Mouse (Mus musculus) midbrain, embryonic 10.5 days (tissue): Measurements from ENCODE around the gene Pagr1b. TPM values are rescaled to one million over a fixed set of nuclear protein-coding genes. Genes with fewer than 3 reads are reported as not detected.
A peak's percentile ranks its signal among the peaks of the same experiment; 100 is the strongest.

Experiments
- DNase-seq: peaks from one replicate; pipeline ENCODE4 v3.0.0-alpha.2; 2017; ENCODE audit warnings: low spot score
- H3K27ac ChIP-seq: fragments of 300-500 bp; sonication (generic); replicated peaks from 2 replicates; pipeline ENCODE4 v1.5.1; 2016; ENCODE audit warnings: mild to moderate bottlenecking
- H3K27me3 ChIP-seq: fragments of 300-500 bp; sonication (generic); 2 replicates; pipeline ENCODE4 v1.6.1; 2016; ENCODE audit warnings: low read depth, mild to moderate bottlenecking; ENCODE audit not compliant: poor library complexity, severe bottlenecking
- H3K36me3 ChIP-seq: fragments of 300-500 bp; sonication (generic); 2 replicates; pipeline ENCODE4 v1.6.1; 2016; ENCODE audit warnings: mild to moderate bottlenecking, moderate library complexity
- H3K4me1 ChIP-seq: fragments of 300-500 bp; sonication (generic); 2 replicates; pipeline ENCODE4 v1.6.1; 2016
- H3K4me3 ChIP-seq: fragments of 300-500 bp; sonication (generic); 2 replicates; pipeline ENCODE4 v1.5.1; 2016; ENCODE audit warnings: mild to moderate bottlenecking, moderate library complexity
- H3K9me3 ChIP-seq: fragments of 300-500 bp; sonication (generic); replicated peaks from 2 replicates; pipeline ENCODE4 v1.6.1; 2016; ENCODE audit warnings: mild to moderate bottlenecking
- WGBS: fragments of 180-500 bp; shearing (Covaris S2); methylation state at CpG from one replicate; pipeline ENCODE4 v1.1.7; 2016; 5-methylcytosine and 5-hydroxymethylcytosine counted together
- polyA plus RNA-seq: library from polyadenylated mRNA; unstranded; fragments of >200 nt; fragmentation: Nextera tagmentation; extraction: Ambion mirVana; gene quantifications from 2 replicates; pipeline ENCODE4 v1.2.1, GENCODE M21; 2016

Gene Pagr1b
- polyA plus RNA-seq, 1 experiment from 2014 or later, result 0.19 TPM

DNA sequence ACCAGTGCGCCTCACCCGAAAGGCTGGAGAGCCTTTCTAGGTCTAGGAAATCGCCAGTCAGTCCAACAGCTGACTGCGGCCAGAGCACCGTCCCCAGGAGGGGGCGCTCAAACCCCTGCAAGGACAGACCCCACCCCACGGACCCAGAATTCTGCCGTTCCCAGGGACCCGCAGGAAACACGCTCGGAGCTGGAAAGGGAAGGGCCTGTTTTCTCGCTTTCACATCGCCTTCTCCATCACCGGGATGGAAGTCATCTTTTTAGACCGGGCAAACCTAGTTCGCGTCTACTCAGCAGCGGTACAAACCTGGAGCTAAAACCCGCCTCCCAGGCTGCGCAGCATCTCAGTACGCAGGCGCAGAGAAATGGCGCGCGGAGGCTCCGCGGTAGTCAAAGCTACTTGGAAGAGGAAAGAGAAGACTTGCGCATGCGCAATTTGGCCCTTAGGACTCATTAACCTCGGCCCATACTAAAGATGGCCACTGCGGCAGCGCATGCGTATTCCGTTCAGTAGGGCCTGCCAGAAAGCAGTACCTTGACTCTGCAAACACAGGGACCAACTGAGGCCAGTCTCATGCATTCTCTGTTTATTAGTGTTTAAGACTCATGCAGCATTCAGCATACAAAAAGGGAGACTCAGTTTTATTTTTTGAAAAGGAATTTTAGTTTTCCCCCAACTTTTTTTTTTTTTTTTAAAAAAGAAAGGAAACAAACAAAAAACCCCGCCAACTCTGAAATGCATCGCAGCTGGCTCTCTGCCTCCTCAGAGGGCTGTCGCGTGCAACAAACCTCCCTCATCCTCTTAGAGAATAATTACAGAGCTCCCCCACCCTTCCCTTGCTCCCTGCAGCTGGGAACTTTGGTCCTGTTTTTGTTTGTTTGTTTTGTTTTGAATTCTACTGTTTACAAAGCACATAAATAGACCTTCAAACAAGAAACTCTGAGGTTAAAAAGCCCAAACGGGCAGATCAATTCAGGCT, 976 bp upstream of the Pagr1b start, which contains the start of gene Pagr1a:
Gene Pagr1a, minus strand, starts transcription at position 382 of the 979 bp plus-strand sequence.
- H3K9me3 ChIP-seq, result no peaks in the 10 kb centered on the region
- H3K27me3 ChIP-seq, result no peaks in the 10 kb centered on the region
- WGBS, result 6% methylated on average over 39 of the region's 39 CpGs
- DNase-seq, result peak; percentile 99
- H3K27ac ChIP-seq, result peak within 1 kb of the TSS; percentile 96
- H3K4me3 ChIP-seq, result peak within 1 kb of the TSS; percentile 91
- H3K4me1 ChIP-seq, result peaks cover 84% of the 10 kb centered on the region
- peaks cover 45% of the 10 kb centered on the region for H3K36me3 ChIP-seq

DNA sequence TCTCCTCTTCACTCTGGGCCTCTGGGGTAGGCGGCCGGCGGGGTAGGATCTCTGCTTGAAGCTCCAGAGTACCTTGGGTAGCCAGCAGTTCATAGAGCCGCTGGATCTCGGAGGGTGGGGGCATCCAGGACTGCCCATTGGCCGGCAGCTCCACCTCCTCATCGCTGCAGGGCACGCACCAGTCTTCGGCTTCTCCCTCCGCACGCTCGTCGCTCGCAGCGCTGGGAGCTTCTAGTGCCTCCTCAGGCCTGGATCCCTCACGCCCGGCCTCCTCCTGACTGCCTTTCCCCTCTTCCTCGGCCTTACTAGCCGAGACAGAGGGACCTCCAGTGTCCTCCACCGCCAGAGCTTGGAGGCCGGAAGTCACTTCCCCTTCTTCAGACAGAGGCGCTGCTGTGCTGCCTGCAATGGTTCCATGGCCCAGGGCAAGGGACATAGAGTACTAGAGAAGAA, 228 bp upstream of the Pagr1b start:
- peak overlapping the region; percentile 96 for H3K27ac ChIP-seq
- DNase-seq, result no peak
- under 1% methylated on average over 22 of the region's 22 CpGs for WGBS
- H3K9me3 ChIP-seq, result no peaks in the 10 kb centered on the region
- H3K4me3 ChIP-seq, result peak overlapping the region; percentile 91
- peaks cover 80% of the 10 kb centered on the region for H3K4me1 ChIP-seq
- no peaks in the 10 kb centered on the region for H3K27me3 ChIP-seq
- peaks cover 44% of the 10 kb centered on the region for H3K36me3 ChIP-seq

DNA sequence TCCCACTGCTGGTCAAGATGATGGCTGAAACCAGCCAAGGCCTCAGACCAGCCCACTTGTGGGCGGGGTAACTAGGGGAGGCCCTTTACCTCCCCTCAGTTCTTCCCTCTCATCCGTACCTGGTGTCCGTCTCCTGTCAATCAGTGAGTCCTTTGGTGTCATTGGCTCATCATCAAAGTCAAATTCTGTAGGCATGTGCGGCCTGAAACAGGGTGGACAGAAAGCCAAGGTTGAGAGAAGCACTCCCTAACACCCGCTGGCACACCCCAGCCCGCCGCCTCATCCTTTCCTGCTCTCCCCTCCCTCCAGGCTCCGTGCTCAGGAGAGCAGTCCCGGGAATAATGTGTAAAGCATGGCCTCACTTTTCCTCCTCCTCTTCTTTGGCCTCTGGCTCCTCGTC, 203 bp downstream of the Pagr1b start:
- Histone ChIP-seq H3K9me3 (no peaks in the 10 kb centered on the region), H3K4me1 (peaks cover 77% of the 10 kb centered on the region), H3K27ac (peak overlapping the region; percentile 96), H3K27me3 (no peaks in the 10 kb centered on the region), H3K36me3 (peaks cover 43% of the 10 kb centered on the region), H3K4me3 (peak overlapping the region; percentile 91)
- peak; percentile 51 for DNase-seq
- WGBS, result 3% methylated on average over 10 of the region's 10 CpGs

DNA sequence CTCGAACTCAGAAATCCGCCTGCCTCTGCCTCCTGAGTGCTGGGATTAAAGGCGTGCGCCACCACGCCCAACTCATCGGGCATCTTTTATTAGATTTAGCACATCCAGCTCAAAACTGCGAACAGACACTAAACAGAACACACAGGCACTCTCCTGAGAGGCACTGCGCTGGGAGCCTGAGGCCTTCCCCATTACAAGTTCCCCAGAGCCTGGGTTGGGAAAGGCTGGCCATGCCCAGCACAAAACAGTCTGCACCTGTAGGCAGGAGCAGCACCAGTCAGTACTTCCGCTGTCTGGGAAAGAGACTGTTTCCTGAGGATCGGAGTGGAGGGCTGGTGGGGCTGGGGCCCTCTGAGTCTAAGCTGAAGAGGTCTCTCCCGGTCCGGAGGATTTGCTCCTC, 1.3 kb downstream of the Pagr1b start:
- Histone ChIP-seq H3K27me3 (no peaks in the 10 kb centered on the region), H3K36me3 (peaks cover 47% of the 10 kb centered on the region), H3K4me1 (peaks cover 66% of the 10 kb centered on the region), H3K4me3 (peak overlapping the region; percentile 91), H3K27ac (peak overlapping the region; percentile 38; the same call in 1 of the 2 replicates), H3K9me3 (no peaks in the 10 kb centered on the region)
- DNase-seq, result no peak
- WGBS, result 93% methylated on average over 12 of the region's 12 CpGs

GRCm38 (mm10) chr7:127014320-127014719, 2.0 kb downstream of the Pagr1b start, which contains the start of gene Mvp:
Mvp (minus strand) TSS chr7:127014621.
- peaks cover 60% of the 10 kb centered on the region for H3K4me1 ChIP-seq
- H3K9me3 ChIP-seq, result no peaks in the 10 kb centered on the region
- WGBS, result 79% methylated on average over 11 of the region's 11 CpGs
- no peak for DNase-seq
- peak within 1 kb of the TSS; percentile 38 for H3K27ac ChIP-seq
- H3K27me3 ChIP-seq, result no peaks in the 10 kb centered on the region
- H3K4me3 ChIP-seq, result peak within 1 kb of the TSS; percentile 91
- peaks cover 47% of the 10 kb centered on the region for H3K36me3 ChIP-seq

DNA sequence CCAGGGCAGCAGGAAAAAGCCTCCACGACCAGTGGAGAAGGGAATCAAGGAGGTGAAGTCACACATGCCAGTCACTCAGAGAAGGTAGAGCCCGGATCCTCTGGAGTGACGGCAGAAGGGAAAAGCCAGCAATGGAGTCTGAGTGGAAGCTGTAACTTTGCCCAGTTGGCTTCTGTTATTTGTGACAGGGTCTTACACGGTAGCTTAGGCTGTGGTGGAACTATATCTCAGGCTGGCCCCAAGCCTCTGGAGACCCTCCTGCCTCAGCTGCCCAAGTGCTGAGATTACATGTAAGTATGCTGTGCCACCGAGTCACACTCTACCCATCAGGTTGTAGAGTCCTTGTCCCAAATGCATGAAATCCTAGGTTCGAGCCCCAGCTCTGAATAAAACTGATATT, 2.9 kb downstream of the Pagr1b start:
- 0 out of 2 replicates have a peak overlapping the region, but pooled peaks have one; percentile 3 for H3K4me3 ChIP-seq
- H3K36me3 ChIP-seq, result peaks cover 47% of the 10 kb centered on the region
- no peak for DNase-seq
- WGBS, result 95% methylated on average over 6 of the region's 6 CpGs
- no peaks in the 10 kb centered on the region for H3K27me3 ChIP-seq
- no peak overlapping the region for H3K27ac ChIP-seq
- peaks cover 58% of the 10 kb centered on the region for H3K4me1 ChIP-seq
- H3K9me3 ChIP-seq, result no peaks in the 10 kb centered on the region

DNA sequence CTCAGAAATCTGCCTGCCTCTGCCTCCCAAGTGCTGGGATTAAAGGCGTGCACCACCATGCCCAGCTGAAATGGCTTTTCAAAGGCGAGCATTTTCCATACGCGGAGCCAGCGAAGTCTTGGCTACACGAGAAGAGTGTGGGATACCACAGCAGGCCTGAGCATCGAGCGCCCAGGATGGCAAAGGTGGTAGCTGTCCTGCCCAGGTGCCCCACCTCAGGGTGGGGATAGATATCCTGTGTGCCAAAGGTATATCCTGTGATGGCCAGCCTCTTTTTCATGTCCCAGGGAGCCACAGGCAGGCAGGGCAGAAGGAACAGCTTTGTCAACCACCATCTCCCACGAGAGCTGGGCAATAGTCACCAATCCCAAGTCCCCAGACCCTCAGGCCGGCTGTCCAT, 3.4 kb downstream of the Pagr1b start:
- H3K4me3 ChIP-seq, result 0 out of 2 replicates have a peak overlapping the region, but pooled peaks have one; percentile 3
- no peaks in the 10 kb centered on the region for H3K27me3 ChIP-seq
- 96% methylated on average over 10 of the region's 10 CpGs for WGBS
- H3K4me1 ChIP-seq, result peaks cover 55% of the 10 kb centered on the region
- no peaks in the 10 kb centered on the region for H3K9me3 ChIP-seq
- peaks cover 47% of the 10 kb centered on the region for H3K36me3 ChIP-seq
- no peak for DNase-seq
- no peak overlapping the region for H3K27ac ChIP-seq

- Histone ChIP-seq H3K27ac (no peak overlapping the region), H3K9me3 (no peaks in the 10 kb centered on the region), H3K27me3 (no peaks in the 10 kb centered on the region), H3K4me1 (peaks cover 50% of the 10 kb centered on the region), H3K36me3 (peaks cover 47% of the 10 kb centered on the region), H3K4me3 (no peak overlapping the region)
- 90% methylated on average over 6 of the region's 6 CpGs for WGBS
- DNase-seq, result no peak
Observed at GRCm38 (mm10) chr7:127012374-127012773, 3.9 kb downstream of the Pagr1b start.

- H3K4me1 ChIP-seq, result peaks cover 44% of the 10 kb centered on the region
- no peak overlapping the region for H3K4me3 ChIP-seq
- WGBS, result 70% methylated on average over 2 of the region's 2 CpGs
- no peak for DNase-seq
- no peaks in the 10 kb centered on the region for H3K9me3 ChIP-seq
- H3K36me3 ChIP-seq, result peaks cover 47% of the 10 kb centered on the region
- H3K27ac ChIP-seq, result peak overlapping the region; percentile 10; the same call in 1 of the 2 replicates
- no peaks in the 10 kb centered on the region for H3K27me3 ChIP-seq
Observed at GRCm38 (mm10) chr7:127011717-127012116, 4.6 kb downstream of the Pagr1b start.

GRCm38 (mm10) chr7:127011051-127011450, 5.2 kb downstream of the Pagr1b start:
- H3K36me3 ChIP-seq, result peaks cover 47% of the 10 kb centered on the region
- 98% methylated on average over 2 of the region's 2 CpGs for WGBS
- no peak overlapping the region for H3K4me3 ChIP-seq
- no peaks in the 10 kb centered on the region for H3K9me3 ChIP-seq
- DNase-seq, result no peak
- H3K4me1 ChIP-seq, result peaks cover 38% of the 10 kb centered on the region
- H3K27me3 ChIP-seq, result no peaks in the 10 kb centered on the region
- no peak overlapping the region for H3K27ac ChIP-seq

- peak overlapping the region; percentile 75 for H3K27ac ChIP-seq
- H3K27me3 ChIP-seq, result no peaks in the 10 kb centered on the region
- no peaks in the 10 kb centered on the region for H3K9me3 ChIP-seq
- H3K4me1 ChIP-seq, result peaks cover 22% of the 10 kb centered on the region
- WGBS, result 86% methylated on average over 17 of the region's 17 CpGs
- H3K36me3 ChIP-seq, result peaks cover 33% of the 10 kb centered on the region
- no peak overlapping the region for H3K4me3 ChIP-seq
- DNase-seq, result no peak
Observed at GRCm38 (mm10) chr7:127009307-127010085, 6.8 kb downstream of the Pagr1b start.

- Histone ChIP-seq H3K4me1 (peaks cover 15% of the 10 kb centered on the region), H3K9me3 (no peaks in the 10 kb centered on the region), H3K4me3 (no peak overlapping the region), H3K27ac (peak overlapping the region; percentile 75), H3K36me3 (peaks cover 22% of the 10 kb centered on the region), H3K27me3 (no peaks in the 10 kb centered on the region)
- 79% methylated on average over 9 of the region's 9 CpGs for WGBS
- no peak for DNase-seq
Observed at GRCm38 (mm10) chr7:127008239-127009019, 7.9 kb downstream of the Pagr1b start.
